Mouse (Mus musculus) T-helper 2 cell (primary cell): ENCODE measurements around the gene Elmod2.
"Not testable (repeated sequence)": the region's sequence is repeated elsewhere in the genome, so short reads cannot be mapped to it uniquely, and the experiment has no call there.

Source experiments
- in situ Hi-C: fragments of 300-600 bp; cut with MboI, MseI; formaldehyde crosslinking; loops from one replicate; pipeline ENCODE4 v1.15.1; 2025; ENCODE audit warnings: high pct_unique_total_duplicates

Gene Elmod2

GRCm38 (mm10) chr8:83331899-83332697 is at the start of gene Elmod2:
Gene Elmod2, minus strand, starts transcription at chr8:83332486.
- in situ Hi-C loops, result no loop called here

- in situ Hi-C loops, result no loop called here
Observed at GRCm38 (mm10) chr8:83381016-83381415, 48.7 kb upstream of the Elmod2 start.

GRCm38 (mm10) chr8:83380141-83380540 is 47.9 kb upstream of the Elmod2 start:
- in situ Hi-C loops, result no loop called here

GRCm38 (mm10) chr8:83377231-83377630 is 44.9 kb upstream of the Elmod2 start:
- in situ Hi-C loops, result no loop called here

GRCm38 (mm10) chr8:83363156-83363769 is 31.0 kb upstream of the Elmod2 start:
- in situ Hi-C loops, result no loop called here

- in situ Hi-C loops, result no loop called here
Observed at GRCm38 (mm10) chr8:83351315-83351714, 19.0 kb upstream of the Elmod2 start.

GRCm38 (mm10) chr8:83348263-83348662 is 16.0 kb upstream of the Elmod2 start, which contains the start of gene Mgat4d:
Gene Mgat4d, plus strand, starts transcription at chr8:83348471.
- in situ Hi-C loops, result loop anchor here (5.0 kb wide), 1 partner anchor 69 kb away; no protein-coding TSS in a partner anchor

GRCm38 (mm10) chr8:83342693-83343092 is 10.4 kb upstream of the Elmod2 start:
- in situ Hi-C loops, result no loop called here

GRCm38 (mm10) chr8:83342076-83342475 is 9.8 kb upstream of the Elmod2 start:
- in situ Hi-C loops, result no loop called here

- in situ Hi-C loops, result no loop called here
Observed at GRCm38 (mm10) chr8:83332864-83333263, 578 bp upstream of the Elmod2 start.

- in situ Hi-C loops, result no loop called here
Observed at GRCm38 (mm10) chr8:83331567-83331898, 753 bp downstream of the Elmod2 start.

GRCm38 (mm10) chr8:83327889-83328288 is 4.4 kb downstream of the Elmod2 start:
- in situ Hi-C loops, result no loop called here

GRCm38 (mm10) chr8:83323056-83323455 is 9.2 kb downstream of the Elmod2 start:
- in situ Hi-C loops, result no loop called here

GRCm38 (mm10) chr8:83322374-83322773 is 9.9 kb downstream of the Elmod2 start:
- in situ Hi-C loops, result no loop called here

GRCm38 (mm10) chr8:83320543-83320942 is 11.7 kb downstream of the Elmod2 start:
- in situ Hi-C loops, result no loop called here

- in situ Hi-C loops, result no loop called here
Observed at GRCm38 (mm10) chr8:83315691-83316090, 16.6 kb downstream of the Elmod2 start.

GRCm38 (mm10) chr8:83315084-83315483 is 17.2 kb downstream of the Elmod2 start:
- in situ Hi-C loops, result not testable (repeated sequence)

- in situ Hi-C loops, result no loop called here
Observed at GRCm38 (mm10) chr8:83309836-83310235, 22.4 kb downstream of the Elmod2 start.

GRCm38 (mm10) chr8:83304946-83305345 is 27.3 kb downstream of the Elmod2 start:
- in situ Hi-C loops, result no loop called here

GRCm38 (mm10) chr8:83300135-83300534 is 32.2 kb downstream of the Elmod2 start:
- in situ Hi-C loops, result no loop called here

- in situ Hi-C loops, result no loop called here
Observed at GRCm38 (mm10) chr8:83297375-83297774, 34.9 kb downstream of the Elmod2 start.

GRCm38 (mm10) chr8:83290176-83290575 is 42.1 kb downstream of the Elmod2 start, which contains the start of gene Ucp1:
Gene Ucp1, plus strand, starts transcription at chr8:83290352.
- in situ Hi-C loops, result no loop called here

GRCm38 (mm10) chr8:83285391-83285790 is 46.9 kb downstream of the Elmod2 start:
- in situ Hi-C loops, result no loop called here
